In genomic region chr9:64455910-64456309, GRCm38 (mm10) we compare ENCODE assay signal across 18 mouse cellular contexts.
DNase-seq lines count a peak whose midpoint lies in the region; ATAC-seq lines count a peak whose summit lies in the region.
"Had no signal": no experiment of that assay in that cellular context is flagged by ENCODE, and none has a peak within 500 bp of the region (broad histone marks: within the 10 kb centered on the region; RNA-seq: fewer than 3 reads in every experiment).

No protein-coding gene starts in this region.

- H3K9ac ChIP-seq in kidney, embryonic 16.5 days (replicated peaks; ENCODE audit: low read length), result peak overlapping the region; percentile 45
- no peak overlapping the region for H3K9ac ChIP-seq in embryonic facial prominence, embryonic 14.5 days (ENCODE audit: low read depth, low read length)
- peak overlapping the region; percentile 3; the same call in 1 of the 2 replicates for H3K9ac ChIP-seq in hindbrain, embryonic 16.5 days (ENCODE audit: low read depth, low read length)
- no peak overlapping the region for H3K9ac ChIP-seq in midbrain, embryonic 15.5 days
- H3K9ac ChIP-seq: lung, embryonic 15.5 days had no signal

- WGBS in kidney, embryonic 16.5 days, result 8% methylated on average over 9 of the region's 9 CpGs
- 4% methylated on average over 9 of the region's 9 CpGs for WGBS in embryonic facial prominence, embryonic 14.5 days
- 6% methylated on average over 9 of the region's 9 CpGs for WGBS in hindbrain, embryonic 16.5 days
- WGBS in midbrain, embryonic 15.5 days, result 3% methylated on average over 9 of the region's 9 CpGs

- peak overlapping the region; percentile 37; the same call in 1 of the 2 replicates for H3K27ac ChIP-seq in kidney, embryonic 16.5 days (ENCODE audit: low read length)
- H3K27ac ChIP-seq in embryonic facial prominence, embryonic 14.5 days (replicated peaks; ENCODE audit: low read depth, low read length), result no peak overlapping the region
- H3K27ac ChIP-seq in hindbrain, embryonic 16.5 days (ENCODE audit: low read depth, low read length), result no peak overlapping the region
- no peak overlapping the region; the same call in 1 of the 2 replicates for H3K27ac ChIP-seq in midbrain, embryonic 15.5 days
- H3K27ac ChIP-seq: left cerebral cortex, adult 2 months; lung, embryonic 15.5 days had no signal

- H3K4me2 ChIP-seq in kidney, embryonic 16.5 days (replicated peaks; ENCODE audit: low read depth, low read length), result peak overlapping the region; percentile 28
- H3K4me2 ChIP-seq in embryonic facial prominence, embryonic 14.5 days (ENCODE audit: low read depth, low read length), result peak overlapping the region; percentile 37
- H3K4me2 ChIP-seq in hindbrain, embryonic 16.5 days (ENCODE audit: low read length), result peak overlapping the region; percentile 31
- peak overlapping the region; percentile 8; the same call in 1 of the 2 replicates for H3K4me2 ChIP-seq in midbrain, embryonic 15.5 days
- H3K4me2 ChIP-seq: lung, embryonic 15.5 days had no signal

- ATAC-seq in kidney, embryonic 16.5 days (ENCODE audit: low FRiP score, low TSS enrichment), result no peak
- no peak for ATAC-seq in embryonic facial prominence, embryonic 14.5 days (ENCODE audit: low read depth)
- ATAC-seq in hindbrain, embryonic 16.5 days, result peak; percentile 50; the same call in 1 of the 2 replicates
- ATAC-seq in midbrain, embryonic 15.5 days (replicated peaks), result no peak
- ATAC-seq in erythroid progenitor cell, adult 5-6 weeks (replicated peaks; ENCODE audit: low FRiP score, poor library complexity, severe bottlenecking), result no peak

- no peak for DNase-seq in kidney, adult 9 months
- no peak for DNase-seq in embryonic facial prominence, embryonic 14.5 days (ENCODE audit: low spot score)
- no peak for DNase-seq in cerebellum, adult 9-11 months
- DNase-seq: adrenal gland, postnatal 25 days; cerebellum, adult 11 months; gastrocnemius, postnatal 10 days; kidney, postnatal 25 days; right cerebral cortex, adult 18-20 months; thymus, postnatal 4 days had no signal

- no peaks in the 10 kb centered on the region for H3K9me3 ChIP-seq in kidney, embryonic 16.5 days (ENCODE audit: low read length)
- H3K9me3 ChIP-seq in embryonic facial prominence, embryonic 14.5 days (ENCODE audit: control insufficient read depth, low read length), result no peaks in the 10 kb centered on the region
- no peaks in the 10 kb centered on the region for H3K9me3 ChIP-seq in hindbrain, embryonic 16.5 days (ENCODE audit: control insufficient read depth, low read length)
- H3K9me3 ChIP-seq in midbrain, embryonic 15.5 days, result no peaks in the 10 kb centered on the region
- H3K9me3 ChIP-seq: lung, embryonic 15.5 days had no signal

- H3K36me3 ChIP-seq in kidney, embryonic 16.5 days (ENCODE audit: insufficient read depth, low read length), result no peaks in the 10 kb centered on the region
- H3K36me3 ChIP-seq in embryonic facial prominence, embryonic 14.5 days (ENCODE audit: control insufficient read depth, insufficient read depth, low read length), result no peaks in the 10 kb centered on the region
- no peaks in the 10 kb centered on the region for H3K36me3 ChIP-seq in hindbrain, embryonic 16.5 days (ENCODE audit: control insufficient read depth, insufficient read depth, low read length)
- no peaks in the 10 kb centered on the region for H3K36me3 ChIP-seq in midbrain, embryonic 15.5 days (replicated peaks)
- H3K36me3 ChIP-seq: lung, embryonic 15.5 days had no signal

- no peak overlapping the region for H3K4me3 ChIP-seq in kidney, embryonic 16.5 days (ENCODE audit: low read length)
- no peak overlapping the region for H3K4me3 ChIP-seq in embryonic facial prominence, embryonic 14.5 days (ENCODE audit: low read depth, low read length)
- no peak overlapping the region for H3K4me3 ChIP-seq in hindbrain, embryonic 16.5 days (ENCODE audit: low read length)
- no peak overlapping the region for H3K4me3 ChIP-seq in midbrain, embryonic 15.5 days
- H3K4me3 ChIP-seq: erythroblast, embryonic 14.5 days; left cerebral cortex, adult 2 months; lung, embryonic 15.5 days; myocyte had no signal

- 0 out of 2 replicates have a peak, but pooled peaks cover under 1% of the 10 kb centered on the region for H3K27me3 ChIP-seq in kidney, embryonic 16.5 days (ENCODE audit: insufficient read depth, low read length)
- no peaks in the 10 kb centered on the region for H3K27me3 ChIP-seq in embryonic facial prominence, embryonic 14.5 days (replicated peaks; ENCODE audit: control insufficient read depth, insufficient read depth, low read length)
- no peaks in the 10 kb centered on the region for H3K27me3 ChIP-seq in hindbrain, embryonic 16.5 days (replicated peaks; ENCODE audit: control insufficient read depth, insufficient read depth, low read length)
- no peaks in the 10 kb centered on the region for H3K27me3 ChIP-seq in midbrain, embryonic 15.5 days (replicated peaks)
- H3K27me3 ChIP-seq: CH12.LX; lung, embryonic 15.5 days had no signal

- peaks cover 30% of the 10 kb centered on the region for H3K4me1 ChIP-seq in kidney, embryonic 16.5 days (ENCODE audit: insufficient read depth, low read length)
- peaks cover 23% of the 10 kb centered on the region for H3K4me1 ChIP-seq in embryonic facial prominence, embryonic 14.5 days (ENCODE audit: control insufficient read depth, insufficient read depth, low read length)
- H3K4me1 ChIP-seq in hindbrain, embryonic 16.5 days (ENCODE audit: control insufficient read depth, insufficient read depth, low read depth, low read length), result peaks cover 9% of the 10 kb centered on the region
- peaks cover 10% of the 10 kb centered on the region for H3K4me1 ChIP-seq in midbrain, embryonic 15.5 days

Comparison
In these comparisons a context has a peak if more than half of its experiments do, and no peak if none do; other contexts are left out.
1. H3K9ac ChIP-seq: peak in kidney, embryonic 16.5 days (single experiment) and hindbrain, embryonic 16.5 days (single experiment); none in embryonic facial prominence, embryonic 14.5 days (single experiment) and midbrain, embryonic 15.5 days (single experiment).
2. Peak in every context shown above with its lines, with median percentiles within 50 percentile points of each other: H3K4me2 ChIP-seq.